Mouse (Mus musculus) cerebellum, postnatal 14 days (tissue): ENCODE measurements around the gene Pagr1a.

Experiments
- DNase-seq, 2 experiments: peaks; one replicate each; pipeline ENCODE4 v3.0.0; 2021; ENCODE audit warnings: mixed read lengths in 2 of 2

The Pagr1a gene

GRCm38 (mm10) chr7:127020901-127021562 lies 3.9 kb upstream of the Pagr1a start, which contains the start of the genes Gm42742 and Prrt2:
Gene Gm42742 (minus strand): TSS chr7:127021097.
Gene Prrt2 (minus strand): TSS chr7:127021211.
- DNase-seq: peak; percentile 81 to 83

DNA sequence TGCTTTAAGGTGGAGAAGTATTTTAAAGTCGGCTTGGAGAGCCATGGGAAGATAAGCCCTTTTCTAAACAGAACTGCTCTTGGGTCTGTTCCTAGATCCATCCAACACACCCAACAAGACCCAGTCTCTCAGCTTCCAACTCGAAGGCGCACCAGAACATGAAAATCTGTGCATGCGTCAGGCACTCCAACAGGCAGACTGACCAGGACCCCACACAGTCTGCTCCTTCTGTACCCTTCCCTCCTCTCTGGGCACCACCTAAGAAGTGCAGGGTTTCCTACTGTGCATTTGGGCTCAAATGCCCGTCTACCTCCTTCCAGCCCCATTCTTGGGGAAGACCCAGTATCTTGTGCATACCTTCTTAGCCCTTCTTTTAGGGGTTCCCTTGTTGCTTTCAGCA lies 3.3 kb upstream of the Pagr1a start:
- DNase-seq: peak in 1 of 2 experiments; percentile 44

DNA sequence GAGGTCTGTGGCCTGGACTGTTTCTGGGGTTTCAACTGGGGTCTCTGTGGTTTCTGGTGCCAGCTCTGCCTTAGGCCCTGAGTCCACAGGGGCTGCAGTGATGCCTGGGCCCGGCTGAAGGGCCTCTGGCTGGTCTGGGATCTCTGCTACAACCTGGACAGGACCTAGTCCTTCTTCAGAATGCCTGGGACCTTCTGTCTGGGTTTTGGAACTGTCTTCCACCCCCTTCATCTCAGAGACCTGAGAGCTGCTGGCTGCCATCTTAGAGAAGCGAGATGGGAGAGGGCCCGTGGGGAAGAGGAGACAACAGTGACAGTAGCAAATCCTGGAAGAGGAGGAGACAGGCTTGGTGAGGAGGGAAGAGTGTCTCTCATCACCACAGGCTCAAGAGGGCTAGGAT lies 2.9 kb upstream of the Pagr1a start:
- DNase-seq: peak; percentile 48 to 49

DNA sequence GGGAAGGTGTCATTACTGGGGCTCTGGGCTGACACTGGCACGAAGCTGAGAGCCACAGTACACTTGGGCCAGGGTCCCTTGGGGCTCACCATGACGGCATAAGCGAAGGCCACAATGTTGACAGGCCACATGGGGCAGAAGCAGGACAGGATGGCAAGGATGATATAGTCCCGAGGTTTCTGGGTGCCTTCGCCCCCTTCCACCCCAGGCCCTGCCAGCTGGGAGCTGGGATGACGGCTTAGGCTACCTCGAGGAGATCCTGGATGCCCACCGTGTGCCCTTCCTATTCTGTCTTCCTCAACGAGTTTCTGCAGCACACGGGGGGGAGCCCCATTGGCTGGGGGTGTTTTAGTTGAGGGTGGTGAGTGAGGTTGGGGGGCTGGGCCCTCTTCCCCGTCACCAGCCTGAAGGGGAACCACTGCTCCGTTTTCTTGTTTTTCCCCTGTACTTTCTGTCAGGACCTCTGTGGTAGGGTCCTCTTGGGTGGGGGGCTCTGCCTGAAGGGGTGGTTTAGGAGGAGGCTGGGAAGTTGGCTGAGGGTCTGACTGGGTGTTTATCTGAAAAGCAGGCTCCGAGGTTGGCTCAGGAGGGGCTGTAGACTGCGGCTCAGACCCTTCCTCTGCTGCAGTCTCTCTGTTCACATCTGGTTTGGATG lies 2.3 kb upstream of the Pagr1a start:
- peak in 1 of 2 experiments; percentile 29 for DNase-seq

- peak in 1 of 2 experiments; percentile 25 for DNase-seq
These were observed 1.5 kb upstream of the Pagr1a start for GRCm38 (mm10) chr7:127018416-127019305.

GRCm38 (mm10) chr7:127017950-127018345 lies 796 bp upstream of the Pagr1a start:
- DNase-seq: no peak

DNA sequence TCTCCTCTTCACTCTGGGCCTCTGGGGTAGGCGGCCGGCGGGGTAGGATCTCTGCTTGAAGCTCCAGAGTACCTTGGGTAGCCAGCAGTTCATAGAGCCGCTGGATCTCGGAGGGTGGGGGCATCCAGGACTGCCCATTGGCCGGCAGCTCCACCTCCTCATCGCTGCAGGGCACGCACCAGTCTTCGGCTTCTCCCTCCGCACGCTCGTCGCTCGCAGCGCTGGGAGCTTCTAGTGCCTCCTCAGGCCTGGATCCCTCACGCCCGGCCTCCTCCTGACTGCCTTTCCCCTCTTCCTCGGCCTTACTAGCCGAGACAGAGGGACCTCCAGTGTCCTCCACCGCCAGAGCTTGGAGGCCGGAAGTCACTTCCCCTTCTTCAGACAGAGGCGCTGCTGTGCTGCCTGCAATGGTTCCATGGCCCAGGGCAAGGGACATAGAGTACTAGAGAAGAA lies 640 bp downstream of the Pagr1a start:
- DNase-seq: peak in 1 of 2 experiments; percentile 73

- no peak for DNase-seq
These were observed 869 bp downstream of the Pagr1a start, which contains the start of gene Pagr1b for GRCm38 (mm10) chr7:127016481-127016485. Gene Pagr1b (minus strand): TSS chr7:127016484.

DNA sequence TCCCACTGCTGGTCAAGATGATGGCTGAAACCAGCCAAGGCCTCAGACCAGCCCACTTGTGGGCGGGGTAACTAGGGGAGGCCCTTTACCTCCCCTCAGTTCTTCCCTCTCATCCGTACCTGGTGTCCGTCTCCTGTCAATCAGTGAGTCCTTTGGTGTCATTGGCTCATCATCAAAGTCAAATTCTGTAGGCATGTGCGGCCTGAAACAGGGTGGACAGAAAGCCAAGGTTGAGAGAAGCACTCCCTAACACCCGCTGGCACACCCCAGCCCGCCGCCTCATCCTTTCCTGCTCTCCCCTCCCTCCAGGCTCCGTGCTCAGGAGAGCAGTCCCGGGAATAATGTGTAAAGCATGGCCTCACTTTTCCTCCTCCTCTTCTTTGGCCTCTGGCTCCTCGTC lies 1.1 kb downstream of the Pagr1a start:
- peak; percentile 59 to 73 for DNase-seq

- DNase-seq: no peak
These were observed 2.2 kb downstream of the Pagr1a start for GRCm38 (mm10) chr7:127014993-127015392.

GRCm38 (mm10) chr7:127014320-127014719 lies 2.8 kb downstream of the Pagr1a start, which contains the start of gene Mvp:
Gene Mvp (minus strand): TSS chr7:127014621.
- peak; percentile 43 to 50 for DNase-seq

GRCm38 (mm10) chr7:127013385-127013784 lies 3.8 kb downstream of the Pagr1a start:
- DNase-seq: no peak

DNA sequence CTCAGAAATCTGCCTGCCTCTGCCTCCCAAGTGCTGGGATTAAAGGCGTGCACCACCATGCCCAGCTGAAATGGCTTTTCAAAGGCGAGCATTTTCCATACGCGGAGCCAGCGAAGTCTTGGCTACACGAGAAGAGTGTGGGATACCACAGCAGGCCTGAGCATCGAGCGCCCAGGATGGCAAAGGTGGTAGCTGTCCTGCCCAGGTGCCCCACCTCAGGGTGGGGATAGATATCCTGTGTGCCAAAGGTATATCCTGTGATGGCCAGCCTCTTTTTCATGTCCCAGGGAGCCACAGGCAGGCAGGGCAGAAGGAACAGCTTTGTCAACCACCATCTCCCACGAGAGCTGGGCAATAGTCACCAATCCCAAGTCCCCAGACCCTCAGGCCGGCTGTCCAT lies 4.3 kb downstream of the Pagr1a start:
- DNase-seq: no peak

DNA sequence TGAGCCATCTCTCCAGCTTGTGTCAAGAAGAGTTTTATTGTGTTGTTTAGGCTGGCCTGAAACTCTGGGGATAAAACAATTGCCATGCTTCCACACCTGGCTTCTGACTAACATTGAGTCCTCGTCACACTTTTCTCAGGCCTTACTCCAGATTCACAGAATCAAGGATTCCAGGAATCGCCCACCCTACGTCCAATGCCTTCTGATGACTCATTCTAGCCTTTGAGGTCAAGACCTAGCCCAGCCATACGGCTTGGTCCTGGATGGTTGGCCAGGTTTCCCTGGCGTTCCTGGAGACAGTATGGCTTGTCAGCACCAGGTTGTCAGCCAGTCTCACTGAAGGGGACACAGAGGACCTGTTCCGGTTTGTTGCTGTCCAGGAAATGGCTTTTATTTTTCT lies 4.8 kb downstream of the Pagr1a start:
- DNase-seq: no peak

DNA sequence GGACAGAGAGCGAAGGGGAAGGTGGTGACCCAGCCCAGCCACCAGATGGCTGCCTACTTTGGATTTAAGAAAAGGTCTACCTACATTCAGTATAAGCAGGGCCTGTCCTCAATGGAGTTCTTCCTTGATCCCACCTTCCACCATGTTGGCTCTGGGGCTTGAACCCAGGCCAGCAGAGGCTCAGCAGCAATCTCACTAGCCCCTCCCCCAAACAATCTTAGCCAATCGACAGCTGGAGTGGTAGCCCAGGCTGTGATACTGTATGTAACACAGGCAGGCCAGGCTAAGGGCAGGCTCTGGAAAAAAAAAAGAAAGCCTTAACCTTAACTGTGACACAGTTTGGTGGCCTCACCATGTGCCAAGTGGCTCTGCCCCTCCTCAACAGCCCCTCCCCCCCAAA lies 5.4 kb downstream of the Pagr1a start:
- DNase-seq: peak in 1 of 2 experiments; percentile 44

GRCm38 (mm10) chr7:127011051-127011450 lies 6.1 kb downstream of the Pagr1a start:
- no peak for DNase-seq

DNA sequence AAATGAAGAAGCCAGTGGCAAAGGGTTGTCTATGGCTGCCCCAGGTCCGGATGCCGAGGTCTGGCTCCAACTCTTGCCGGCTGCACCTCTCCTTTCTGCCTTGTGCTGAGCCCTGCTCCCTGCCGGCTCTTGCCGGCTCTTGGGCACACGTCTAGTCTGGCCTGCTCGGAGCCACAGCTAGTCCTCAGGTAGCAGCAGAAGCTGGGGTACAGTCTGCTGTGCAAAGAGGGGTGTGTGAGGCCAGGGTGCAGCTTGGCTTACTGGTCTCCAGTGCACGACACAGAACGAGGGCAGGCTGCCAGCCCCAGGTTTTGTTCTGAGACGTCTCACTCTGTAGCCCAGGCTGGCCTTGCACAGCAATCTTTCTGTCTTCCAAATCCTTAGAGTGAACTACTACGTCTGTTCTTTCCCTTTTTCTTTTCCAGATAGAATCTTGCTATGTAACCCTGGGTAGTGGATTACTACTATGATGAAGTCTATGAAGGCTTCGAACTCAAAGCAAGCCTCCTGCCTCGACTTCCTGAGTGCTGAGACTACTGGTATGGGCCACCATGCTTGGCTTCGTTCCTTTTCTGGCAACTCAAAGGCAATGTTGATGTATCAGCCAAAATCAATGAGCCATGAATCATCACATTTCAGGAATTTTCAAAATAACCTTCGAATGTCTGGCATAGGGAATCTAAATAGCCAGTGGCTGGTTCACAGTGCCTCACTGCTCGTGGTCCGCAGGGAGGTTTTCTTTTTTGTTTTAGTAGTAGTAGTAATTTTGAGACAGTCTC lies 7.7 kb downstream of the Pagr1a start:
- peak; percentile 67 to 73 for DNase-seq

- peak; percentile 92 to 96 for DNase-seq
These were observed 8.7 kb downstream of the Pagr1a start for GRCm38 (mm10) chr7:127008239-127009019.

GRCm38 (mm10) chr7:127007313-127008024 lies 9.7 kb downstream of the Pagr1a start:
- DNase-seq: peak in 1 of 2 experiments; percentile 43

DNA sequence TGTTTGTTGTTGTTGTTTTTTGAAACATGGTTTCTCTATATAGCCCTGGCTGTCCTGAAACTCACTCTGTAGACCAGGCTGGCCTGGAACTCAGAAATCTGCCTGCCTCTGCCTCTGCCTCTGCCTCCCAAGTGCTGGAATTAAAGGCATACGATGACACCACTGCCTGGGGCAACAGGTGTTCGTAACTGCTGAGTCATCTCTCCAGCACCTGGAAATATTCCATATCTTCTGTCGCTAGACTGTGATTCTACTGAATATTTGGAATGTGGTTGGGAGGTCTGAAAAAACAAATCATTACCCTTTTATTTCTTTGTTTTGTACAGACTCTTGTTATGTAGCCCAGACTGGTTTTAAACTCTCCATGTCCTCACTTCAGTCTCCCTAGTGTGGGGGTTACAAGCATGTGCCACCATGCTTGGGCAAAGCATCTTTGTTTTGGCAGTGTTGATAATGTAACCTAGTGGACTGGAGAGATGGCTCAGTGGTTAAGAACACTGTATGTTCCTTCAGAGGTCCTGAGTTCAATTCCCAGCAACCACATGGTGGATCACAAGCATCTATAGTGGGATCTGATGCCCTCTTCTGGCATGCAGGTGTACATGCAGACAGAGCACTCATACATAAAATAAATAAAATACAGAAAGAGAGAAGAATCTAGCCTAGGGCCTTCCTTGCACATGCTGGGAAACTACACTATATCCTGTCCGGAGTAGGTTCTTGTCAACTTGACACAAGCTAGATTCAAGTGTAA lies 12.9 kb downstream of the Pagr1a start:
- no peak for DNase-seq

DNA sequence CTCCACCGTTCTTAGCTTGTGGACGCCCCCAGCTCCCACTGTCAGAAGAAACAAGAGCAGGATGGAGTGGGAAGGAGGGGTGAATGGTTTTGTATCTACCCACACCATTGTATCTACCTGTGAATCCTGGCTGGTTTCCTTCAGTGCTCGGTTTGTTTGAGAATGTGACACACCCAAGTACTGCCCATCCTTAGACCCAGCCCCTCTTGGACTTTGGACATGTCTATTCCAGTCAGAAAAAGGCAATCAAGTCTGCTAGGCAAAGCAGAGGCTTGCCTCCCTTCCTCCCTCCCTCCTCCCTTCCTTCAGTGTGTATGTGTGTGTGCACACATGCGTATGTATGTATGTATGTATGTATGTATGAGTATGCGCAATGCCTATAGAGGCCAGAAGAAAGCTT lies 13.5 kb downstream of the Pagr1a start:
- DNase-seq: no peak
